Mouse (Mus musculus) adrenal gland, postnatal 10 days (tissue): ENCODE measurements around the gene Ttc30a1. TPM values are rescaled to one million over a fixed set of nuclear protein-coding genes. Genes with fewer than 3 reads are reported as not detected.

Source experiments
- DNase-seq: peaks from one replicate; pipeline ENCODE4 v3.0.0; 2021; ENCODE audit warnings: mixed read lengths
- total RNA-seq, 2 experiments: library from RNA; stranded (reverse); gene quantifications; 2 replicates each; pipeline ENCODE4 v1.2.3; 2021

Ttc30a1 gene
- total RNA-seq, 2 experiments from 2014 or later, result 2.4 to 4.5 TPM

- DNase-seq, result no peak
These were observed 50.8 kb downstream of the Ttc30a1 start for GRCm38 (mm10) chr2:75930941-75931340.

- DNase-seq, result no peak
These were observed 51.9 kb downstream of the Ttc30a1 start for GRCm38 (mm10) chr2:75929786-75930444.

DNA sequence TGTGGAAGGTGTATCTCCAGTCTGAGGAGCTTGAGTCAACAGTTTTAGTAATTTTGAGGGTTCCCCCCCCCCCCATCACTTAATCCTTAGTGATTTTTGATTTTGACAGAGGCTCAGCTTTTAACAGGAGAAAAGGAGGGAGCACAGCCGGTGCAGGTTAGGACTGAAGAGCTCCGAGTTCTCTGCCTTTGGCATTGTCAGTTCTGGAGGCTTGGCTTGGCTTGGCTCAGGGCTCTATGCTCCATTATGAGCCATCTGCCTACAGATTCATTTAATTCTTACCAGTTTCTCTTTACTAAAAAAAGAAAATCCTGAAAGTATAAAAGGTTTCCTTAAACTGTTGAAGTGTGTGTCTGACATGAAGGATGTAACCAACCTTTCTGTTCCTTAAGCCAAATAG, 52.6 kb downstream of the Ttc30a1 start:
- no peak for DNase-seq

Other genes with a start within 250 kb of the Ttc30a1 start
- 10 to 100 TPM; 32.4 to 42.0 TPM for gene Agps, start 149.8 kb downstream of the Ttc30a1 start, total RNA-seq
- gene Ttc30b, start 43.4 kb downstream of the Ttc30a1 start, total RNA-seq, result 10 to 100 TPM; 13.4 to 18.9 TPM
- gene Ttc30a2, start 3.8 kb downstream of the Ttc30a1 start, total RNA-seq, result 1 to 10 TPM in 1 of 2 experiments, under 1 TPM in 1; 0.78 to 1.2 TPM